Mouse (Mus musculus): ENCODE results near the gene Btg3.

The Btg3 gene

GRCm38 (mm10) chr16:78301831-78302677 lies 74.9 kb downstream of the Btg3 start:
- no peak for DNase-seq (ENCODE audit: low read depth, low spot score)

GRCm38 (mm10) chr16:78301183-78301830 lies 75.7 kb downstream of the Btg3 start, which contains the start of gene Cxadr:
Gene Cxadr, plus strand, starts transcription at chr16:78301489.
- DNase-seq (ENCODE audit: low read depth, low spot score): peak; percentile 68

- DNase-seq (ENCODE audit: low read depth, low spot score): no peak
Measured at GRCm38 (mm10) chr16:78296114-78296513, 80.9 kb downstream of the Btg3 start.

GRCm38 (mm10) chr16:78295601-78296000 lies 81.4 kb downstream of the Btg3 start:
- no peak for DNase-seq (ENCODE audit: low read depth, low spot score)

- no peak for DNase-seq (ENCODE audit: low read depth, low spot score)
Measured at GRCm38 (mm10) chr16:78294606-78295275, 82.3 kb downstream of the Btg3 start.

GRCm38 (mm10) chr16:78294051-78294450 lies 82.9 kb downstream of the Btg3 start:
- no peak for DNase-seq (ENCODE audit: low read depth, low spot score)

- DNase-seq (ENCODE audit: low read depth, low spot score): no peak
Measured at GRCm38 (mm10) chr16:78283231-78283630, 93.8 kb downstream of the Btg3 start.
